Mouse (Mus musculus): ENCODE data around the gene Sox10.

GRCm38 (mm10) chr15:79166712-79167111 is 1.7 kb upstream of the Sox10 start:
- TF ChIP-seq CTCF (conservative IDR thresholded peaks at IDR 0.05; ENCODE audit: low read length), result no peak
- TF ChIP-seq NANOG (IDR thresholded peaks at IDR 0.05; ENCODE audit: borderline replicate concordance, low read length), result no peak

Measured in E14TG2a.4 (cell line).